Mouse (Mus musculus) liver, adult 2 months (tissue): Measurements from ENCODE around the gene Gm20741.

Source experiments
- CTCF ChIP-seq: fragments of 200-500 bp; IDR thresholded peaks from 2 replicates; pipeline ENCODE4 v1.5.1; 2011; ENCODE audit warnings: low read depth, low read length, control low read depth
- POLR2A ChIP-seq: fragments of 200-500 bp; IDR thresholded peaks from 2 replicates; pipeline ENCODE4 v1.6.1; 2011; ENCODE audit warnings: low read length, control low read depth; ENCODE audit not compliant: insufficient read depth; ENCODE audit errors: extremely low read depth

- no peak for TF ChIP-seq CTCF
- no peak for TF ChIP-seq POLR2A
Observed at GRCm38 (mm10) chr16:88848558-88848957, 36.5 kb upstream of the Gm20741 start.
